Mouse (Mus musculus): ENCODE results near the gene Hhex. TPM values are rescaled to one million over a fixed set of nuclear protein-coding genes. Genes with fewer than 3 reads are reported as not detected.

The Hhex gene
- 13.4 and 14.0 TPM in 2 replicates for polyA plus RNA-seq (2016; fragmentation: Nextera tagmentation; extraction: Ambion mirVana)

DNA sequence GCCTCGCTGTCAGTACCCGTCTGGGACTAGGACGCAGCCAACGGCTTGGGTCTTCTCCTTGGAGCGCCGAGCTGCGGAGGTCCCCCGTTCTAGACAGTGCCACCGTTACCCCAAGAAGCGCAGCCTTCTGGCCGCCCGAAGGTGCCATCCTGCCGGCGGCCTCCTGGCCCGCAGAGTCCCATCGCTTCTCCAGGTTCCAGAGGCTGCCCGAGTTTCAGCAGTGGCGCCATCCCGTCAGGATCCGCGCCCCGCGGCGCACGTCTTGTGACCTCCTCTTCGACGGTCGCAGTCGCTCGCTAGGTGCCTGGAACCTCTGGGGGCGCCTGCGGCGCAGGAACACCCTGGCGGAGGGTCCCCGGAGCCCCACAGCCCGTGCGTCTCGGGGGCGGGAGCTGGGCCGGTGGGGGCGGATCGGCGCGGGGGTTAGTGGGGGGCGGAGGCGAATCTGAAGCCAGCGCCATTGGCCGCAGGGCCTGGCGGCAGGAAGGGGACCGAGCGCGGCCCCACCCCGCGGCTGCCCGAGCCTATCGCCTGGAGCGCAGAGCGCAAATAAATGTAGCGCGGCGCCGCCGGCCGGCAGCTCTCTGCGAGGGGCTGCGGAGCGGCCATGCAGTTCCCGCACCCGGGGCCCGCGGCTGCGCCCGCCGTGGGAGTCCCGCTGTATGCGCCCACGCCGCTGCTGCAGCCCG is at the start of gene Hhex:
Hhex (plus strand) TSS at position 548 of the 689 bp plus-strand sequence.
- H3K27me3 ChIP-seq (replicated peaks), result peaks cover 70% of the 10 kb centered on the region
- peak; percentile 82 for ATAC-seq (ENCODE audit: insufficient number of reproducible peaks, low FRiP score)
- under 1% methylated on average over 62 of the region's 79 CpGs for WGBS

DNA sequence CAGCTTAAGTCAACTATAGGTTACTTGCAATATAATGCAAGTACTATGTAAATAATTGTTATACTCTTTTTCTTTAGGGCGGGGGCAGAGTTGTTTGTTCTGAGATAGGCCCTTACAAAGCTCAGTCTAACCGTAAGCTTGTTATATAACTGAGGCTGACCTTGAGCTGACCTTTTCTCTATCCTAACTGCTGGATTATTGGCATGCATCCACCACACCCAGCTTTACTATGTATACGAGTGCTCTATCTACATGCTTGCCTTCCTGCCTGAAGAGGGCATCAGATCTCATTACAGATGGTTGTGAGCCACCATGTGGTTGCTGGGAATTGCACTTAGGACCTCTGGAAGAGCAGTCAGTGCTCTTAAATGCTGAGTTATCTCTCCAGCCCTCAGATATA is 48.5 kb upstream of the Hhex start:
- no peaks in the 10 kb centered on the region for H3K27me3 ChIP-seq (replicated peaks)
- peaks cover 4% of the 10 kb centered on the region; the same call in 1 of the 2 replicates for H3K4me1 ChIP-seq (replicated peaks)
- no peak overlapping the region for H3K9ac ChIP-seq
- 68% methylated on average over 3 of the region's 3 CpGs for WGBS
- H3K9me3 ChIP-seq (replicated peaks), result no peaks in the 10 kb centered on the region
- H3K4me3 ChIP-seq, result no peak overlapping the region
- H3K4me2 ChIP-seq, result no peak overlapping the region
- no peak for ATAC-seq (ENCODE audit: insufficient number of reproducible peaks, low FRiP score)
- no peak overlapping the region for H3K27ac ChIP-seq (ENCODE audit: poor library complexity, severe bottlenecking)
- H3K36me3 ChIP-seq, result peaks cover 44% of the 10 kb centered on the region

More for the DNA sequence above, at the start of gene Hhex:
- H3K4me2 ChIP-seq, result peak within 1 kb of the TSS; percentile 81
- H3K4me1 ChIP-seq (replicated peaks), result peaks cover 18% of the 10 kb centered on the region
- no peaks in the 10 kb centered on the region for H3K9me3 ChIP-seq (replicated peaks)
- peak within 1 kb of the TSS; percentile 67 for H3K27ac ChIP-seq (ENCODE audit: poor library complexity, severe bottlenecking)
- no peaks in the 10 kb centered on the region for H3K36me3 ChIP-seq
- peak within 1 kb of the TSS; percentile 71 for H3K4me3 ChIP-seq
- H3K9ac ChIP-seq, result peak within 1 kb of the TSS; percentile 70

DNA sequence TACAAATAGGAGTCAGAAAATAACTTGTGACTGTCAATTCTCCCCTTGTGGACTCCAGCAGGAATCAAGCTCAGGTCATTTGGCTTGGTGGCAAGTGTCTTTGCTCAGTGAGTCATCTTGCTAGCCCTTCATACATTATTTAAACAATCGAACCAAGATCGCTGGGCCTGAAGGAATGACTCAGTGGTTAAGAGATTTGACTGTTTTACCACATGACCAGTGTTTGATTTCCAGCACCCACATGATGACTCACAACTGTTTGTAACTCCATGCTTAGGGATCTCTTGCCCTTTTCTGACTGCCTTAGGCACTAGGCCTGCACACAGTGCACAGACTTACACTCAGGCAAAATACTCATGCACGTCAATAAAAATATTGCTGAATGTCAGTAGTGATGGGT is 42.7 kb upstream of the Hhex start:
- H3K4me2 ChIP-seq, result no peak overlapping the region
- no peak for ATAC-seq (ENCODE audit: insufficient number of reproducible peaks, low FRiP score)
- H3K36me3 ChIP-seq, result peaks cover 61% of the 10 kb centered on the region
- H3K27me3 ChIP-seq (replicated peaks), result no peaks in the 10 kb centered on the region
- no peaks in the 10 kb centered on the region for H3K4me1 ChIP-seq (replicated peaks)
- H3K9ac ChIP-seq, result no peak overlapping the region
- no peaks in the 10 kb centered on the region for H3K9me3 ChIP-seq (replicated peaks)
- 96% methylated on average over 3 of the region's 3 CpGs for WGBS
- H3K4me3 ChIP-seq, result no peak overlapping the region
- H3K27ac ChIP-seq (ENCODE audit: poor library complexity, severe bottlenecking), result no peak overlapping the region

DNA sequence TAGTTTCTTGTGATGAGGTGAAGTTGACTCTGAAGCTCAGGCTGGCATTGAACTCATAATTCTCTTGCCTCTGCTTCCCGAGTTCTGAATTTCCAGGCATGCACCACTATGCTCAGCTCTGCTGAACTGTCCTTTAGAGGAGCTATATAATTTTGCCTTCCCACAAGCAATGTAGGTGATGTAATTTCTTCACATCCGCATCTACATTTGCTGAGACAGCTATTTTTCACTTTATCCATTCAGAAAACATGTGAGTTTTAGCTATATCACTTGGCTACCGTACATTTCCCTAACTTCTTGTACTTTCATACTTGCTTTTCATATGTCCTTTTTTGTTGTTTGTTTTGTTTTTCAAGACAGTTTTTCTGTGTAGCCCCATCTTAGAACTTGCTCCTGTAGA is 38.3 kb upstream of the Hhex start:
- H3K9ac ChIP-seq, result no peak overlapping the region
- H3K4me3 ChIP-seq, result no peak overlapping the region
- H3K27me3 ChIP-seq (replicated peaks), result no peaks in the 10 kb centered on the region
- no peak for ATAC-seq (ENCODE audit: insufficient number of reproducible peaks, low FRiP score)
- H3K4me1 ChIP-seq (replicated peaks), result no peaks in the 10 kb centered on the region
- peaks cover 72% of the 10 kb centered on the region for H3K36me3 ChIP-seq
- H3K27ac ChIP-seq (ENCODE audit: poor library complexity, severe bottlenecking), result no peak overlapping the region
- H3K9me3 ChIP-seq (replicated peaks), result no peaks in the 10 kb centered on the region
- H3K4me2 ChIP-seq, result no peak overlapping the region
- 95% methylated on average over 3 of the region's 3 CpGs for WGBS

DNA sequence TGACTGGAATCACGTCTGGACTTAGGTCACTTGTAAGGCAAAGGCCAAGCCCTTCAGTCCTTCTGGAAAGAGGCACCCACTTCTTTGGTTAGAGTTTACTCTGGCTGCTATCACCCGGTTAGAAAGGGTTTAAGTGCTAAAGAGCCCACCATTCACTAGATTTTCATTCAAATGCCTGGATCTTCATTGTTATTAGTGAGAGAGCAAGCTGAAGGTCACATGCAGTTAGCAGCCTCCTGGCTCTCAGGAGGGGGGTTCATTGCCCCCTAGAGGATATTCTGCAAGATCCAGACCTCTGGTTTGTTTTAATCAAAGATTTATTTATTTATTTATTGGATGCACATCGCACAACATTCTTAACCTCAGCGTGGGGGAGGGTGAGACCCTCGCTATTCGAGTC is 33.7 kb upstream of the Hhex start:
- no peaks in the 10 kb centered on the region for H3K27me3 ChIP-seq (replicated peaks)
- H3K4me3 ChIP-seq, result no peak overlapping the region
- no peaks in the 10 kb centered on the region for H3K9me3 ChIP-seq (replicated peaks)
- ATAC-seq (ENCODE audit: insufficient number of reproducible peaks, low FRiP score), result no peak
- no peak overlapping the region for H3K9ac ChIP-seq
- H3K27ac ChIP-seq (ENCODE audit: poor library complexity, severe bottlenecking), result no peak overlapping the region
- H3K4me1 ChIP-seq (replicated peaks), result no peaks in the 10 kb centered on the region
- H3K36me3 ChIP-seq, result peaks cover 79% of the 10 kb centered on the region
- H3K4me2 ChIP-seq, result no peak overlapping the region
- 84% methylated on average over 6 of the region's 6 CpGs for WGBS

DNA sequence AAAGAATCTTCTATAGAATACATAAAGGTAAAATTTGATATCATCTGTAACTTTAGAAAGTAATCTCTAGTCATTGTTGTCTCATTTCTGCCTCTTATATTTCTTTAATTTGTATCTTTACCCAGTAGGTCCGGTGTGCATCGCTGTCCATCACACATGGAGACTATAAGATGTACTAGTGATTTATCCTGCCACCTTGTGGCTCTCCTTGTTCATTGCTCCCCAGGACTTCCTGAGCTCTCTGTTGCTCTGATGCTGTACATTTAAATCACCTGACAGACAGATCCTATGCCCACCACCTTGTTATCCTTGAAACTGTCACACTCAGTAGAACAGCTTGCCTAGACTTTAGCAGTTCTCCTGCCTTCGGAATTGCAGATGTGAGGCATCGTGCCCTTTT is 16.3 kb upstream of the Hhex start:
- Histone ChIP-seq H3K9ac (no peak overlapping the region), H3K4me3 (no peak overlapping the region), H3K4me2 (no peak overlapping the region), H3K4me1 (replicated peaks) (no peaks in the 10 kb centered on the region), H3K27ac (ENCODE audit: poor library complexity, severe bottlenecking) (no peak overlapping the region), H3K27me3 (replicated peaks) (no peaks in the 10 kb centered on the region), H3K9me3 (replicated peaks) (no peaks in the 10 kb centered on the region), H3K36me3 (peaks cover 66% of the 10 kb centered on the region)
- WGBS, result 83% methylated on average over 4 of the region's 4 CpGs
- ATAC-seq (ENCODE audit: insufficient number of reproducible peaks, low FRiP score), result no peak

DNA sequence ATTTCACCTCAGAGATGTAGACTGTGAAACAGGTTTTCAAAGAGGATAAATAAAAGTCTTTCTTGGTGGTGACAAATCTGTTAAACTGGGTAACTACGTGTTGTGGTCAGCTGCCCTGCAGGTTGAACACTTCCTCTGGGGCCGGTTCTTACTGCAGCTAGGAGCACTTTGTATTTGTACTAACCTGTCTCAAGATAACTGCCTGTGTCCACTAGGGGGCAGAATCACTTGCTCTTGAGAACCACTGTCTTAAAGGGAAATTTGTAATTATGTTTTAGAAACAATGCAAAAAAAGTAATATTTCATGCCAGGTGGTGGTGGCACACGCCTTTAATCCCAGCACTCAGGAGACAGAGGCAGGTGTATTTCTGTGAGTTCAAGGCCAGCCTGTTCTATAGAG is 15.0 kb upstream of the Hhex start:
- peaks cover 61% of the 10 kb centered on the region for H3K36me3 ChIP-seq
- no peaks in the 10 kb centered on the region for H3K9me3 ChIP-seq (replicated peaks)
- no peak for ATAC-seq (ENCODE audit: insufficient number of reproducible peaks, low FRiP score)

DNA sequence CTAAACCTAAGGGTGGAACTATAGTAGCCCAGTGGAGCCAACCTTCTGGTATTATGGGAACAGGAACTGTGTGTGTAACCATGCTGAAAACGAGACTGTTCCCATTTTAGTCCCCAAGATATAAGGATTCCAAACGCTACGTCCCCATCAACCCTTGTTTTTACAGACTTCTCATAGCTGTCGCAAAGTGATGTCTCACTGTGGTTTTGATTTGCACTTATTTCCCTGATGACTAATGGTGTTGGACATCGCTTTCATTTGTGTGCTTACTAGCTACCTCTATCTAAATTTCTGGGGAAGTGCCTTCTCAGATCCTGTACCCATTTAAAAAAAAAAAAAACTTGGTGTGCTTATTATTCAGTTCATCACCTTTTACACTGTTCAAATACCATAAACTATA is 6.0 kb upstream of the Hhex start:
- no peak overlapping the region for H3K9ac ChIP-seq
- 76% methylated on average over 5 of the region's 5 CpGs for WGBS
- no peak overlapping the region for H3K4me2 ChIP-seq
- H3K4me3 ChIP-seq, result no peak overlapping the region
- peaks cover 1% of the 10 kb centered on the region; the same call in 1 of the 2 replicates for H3K36me3 ChIP-seq
- H3K4me1 ChIP-seq (replicated peaks), result 0 out of 2 replicates have a peak, but pooled peaks cover 2% of the 10 kb centered on the region
- no peak overlapping the region for H3K27ac ChIP-seq (ENCODE audit: poor library complexity, severe bottlenecking)
- no peak for ATAC-seq (ENCODE audit: insufficient number of reproducible peaks, low FRiP score)
- peaks cover 50% of the 10 kb centered on the region for H3K27me3 ChIP-seq (replicated peaks)
- no peaks in the 10 kb centered on the region; the same call in 1 of the 2 replicates for H3K9me3 ChIP-seq (replicated peaks)

More for the DNA sequence above, 15.0 kb upstream of the Hhex start:
- Histone ChIP-seq H3K27ac (ENCODE audit: poor library complexity, severe bottlenecking) (no peak overlapping the region), H3K9ac (no peak overlapping the region), H3K4me3 (no peak overlapping the region), H3K4me1 (replicated peaks) (no peaks in the 10 kb centered on the region), H3K4me2 (no peak overlapping the region), H3K27me3 (replicated peaks) (no peaks in the 10 kb centered on the region)
- WGBS, result 42% methylated on average over 3 of the region's 3 CpGs

DNA sequence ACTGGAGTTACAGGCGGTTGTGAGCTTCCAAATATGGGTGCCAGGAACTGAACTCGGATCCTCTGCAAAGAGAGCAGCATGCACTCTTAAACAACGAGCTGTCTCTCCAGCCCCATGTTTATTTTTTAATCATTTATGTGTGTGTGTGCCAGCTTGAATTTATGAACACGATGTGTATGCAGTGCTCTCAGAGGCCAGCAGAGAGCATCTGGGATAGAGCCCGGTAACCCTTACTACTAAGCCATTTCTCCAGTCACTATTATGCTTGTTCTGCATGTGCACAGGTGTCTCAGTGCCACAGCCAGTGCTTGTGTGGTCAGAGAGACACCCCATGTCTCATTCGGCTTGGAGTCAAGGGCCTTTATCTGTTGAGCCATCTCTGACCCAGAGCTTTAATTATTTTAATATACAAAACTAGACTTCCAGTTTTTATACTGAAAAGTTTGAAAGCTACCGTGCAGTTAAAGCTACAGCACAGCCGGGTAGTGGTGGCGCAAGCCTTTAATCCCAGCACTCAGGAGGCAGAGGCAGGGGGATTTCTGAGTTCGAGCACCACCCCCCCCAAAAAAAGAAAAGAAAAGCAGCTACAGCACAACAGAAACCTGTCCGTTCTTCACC is 3.4 kb upstream of the Hhex start:
- WGBS, result 90% methylated on average over 11 of the region's 11 CpGs
- Histone ChIP-seq H3K9ac (no peak overlapping the region), H3K4me2 (no peak overlapping the region), H3K36me3 (no peaks in the 10 kb centered on the region), H3K9me3 (replicated peaks) (no peaks in the 10 kb centered on the region), H3K27me3 (replicated peaks) (peaks cover 59% of the 10 kb centered on the region), H3K4me1 (replicated peaks) (peaks cover 13% of the 10 kb centered on the region; the same call in 1 of the 2 replicates), H3K27ac (ENCODE audit: poor library complexity, severe bottlenecking) (no peak overlapping the region), H3K4me3 (no peak overlapping the region)
- no peak for ATAC-seq (ENCODE audit: insufficient number of reproducible peaks, low FRiP score)

DNA sequence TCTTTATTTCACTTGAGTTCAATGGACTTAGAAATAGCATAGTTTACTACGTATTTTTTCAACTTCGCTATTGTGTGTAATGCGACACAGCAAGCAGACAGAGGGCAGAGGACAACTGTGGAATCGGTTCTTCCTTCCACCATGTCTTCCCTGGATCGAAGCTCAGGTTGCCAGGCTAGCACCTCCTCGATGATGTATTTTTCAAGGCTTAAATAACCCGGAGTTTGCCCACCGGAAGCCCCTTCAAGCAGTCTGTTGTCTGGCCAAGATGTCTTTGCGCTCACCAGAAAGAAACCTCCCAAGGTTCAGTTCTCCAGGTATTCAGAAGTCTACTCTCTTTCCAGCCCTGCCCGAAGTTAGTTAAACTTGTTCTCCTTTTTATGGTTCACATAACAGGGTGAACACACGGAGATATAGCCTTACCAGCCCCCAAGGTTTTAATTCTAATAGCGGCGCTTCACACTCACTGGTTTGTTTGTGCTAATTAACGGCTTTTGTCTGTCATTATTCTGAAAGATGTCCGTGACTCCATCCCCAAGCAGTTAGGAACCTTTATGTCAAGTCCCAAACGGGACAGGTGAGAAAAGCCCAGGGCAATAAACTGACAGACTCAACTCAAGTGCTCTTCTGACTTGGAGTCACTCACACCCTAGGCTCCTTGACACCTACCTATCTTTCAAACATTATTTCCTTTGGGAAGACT is 1.6 kb upstream of the Hhex start:
- Histone ChIP-seq H3K27me3 (replicated peaks) (peaks cover 66% of the 10 kb centered on the region), H3K36me3 (no peaks in the 10 kb centered on the region), H3K4me1 (replicated peaks) (peaks cover 18% of the 10 kb centered on the region), H3K9ac (no peak overlapping the region), H3K4me2 (peak overlapping the region; percentile 81), H3K27ac (ENCODE audit: poor library complexity, severe bottlenecking) (no peak overlapping the region), H3K4me3 (peak overlapping the region; percentile 0; the same call in 1 of the 2 replicates), H3K9me3 (replicated peaks) (no peaks in the 10 kb centered on the region)
- no peak for ATAC-seq (ENCODE audit: insufficient number of reproducible peaks, low FRiP score)
- WGBS, result 22% methylated on average over 16 of the region's 16 CpGs

DNA sequence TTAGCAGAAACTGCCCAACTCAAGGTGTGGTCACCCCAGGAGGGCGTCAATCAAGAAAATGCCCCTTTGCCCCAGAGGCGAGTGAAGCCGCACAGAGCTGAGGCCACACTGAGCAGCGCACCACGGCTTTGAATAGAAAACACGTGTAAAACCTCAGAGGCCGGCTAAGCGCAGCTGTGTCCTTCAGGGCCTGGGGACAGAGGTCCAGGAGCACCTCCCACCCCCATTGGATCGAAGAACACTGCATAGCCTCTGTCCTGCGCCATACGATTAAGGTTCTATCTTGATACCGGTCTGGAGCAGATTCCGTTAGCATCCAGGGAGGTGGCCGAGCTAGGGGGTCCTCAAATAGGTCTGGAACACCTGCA is 731 bp upstream of the Hhex start:
- peaks cover 64% of the 10 kb centered on the region for H3K27me3 ChIP-seq (replicated peaks)
- no peaks in the 10 kb centered on the region for H3K9me3 ChIP-seq (replicated peaks)
- no peaks in the 10 kb centered on the region for H3K36me3 ChIP-seq
- peak overlapping the region; percentile 81 for H3K4me2 ChIP-seq
- no peak overlapping the region for H3K27ac ChIP-seq (ENCODE audit: poor library complexity, severe bottlenecking)
- H3K9ac ChIP-seq, result peak overlapping the region; percentile 70
- ATAC-seq (ENCODE audit: insufficient number of reproducible peaks, low FRiP score), result no peak
- peak overlapping the region; percentile 71 for H3K4me3 ChIP-seq
- under 1% methylated on average over 14 of the region's 14 CpGs for whole genome bisulfite sequencing
- H3K4me1 ChIP-seq (replicated peaks), result peaks cover 18% of the 10 kb centered on the region
